Mouse (Mus musculus): ENCODE data around the gene Tulp3. TPM values are rescaled to one million over a fixed set of nuclear protein-coding genes. Genes with fewer than 3 reads are reported as not detected.
"Not testable (repeated sequence)": the region's sequence is repeated elsewhere in the genome, so short reads cannot be mapped to it uniquely, and the experiment has no call there.

Tulp3 gene
- total RNA-seq, 2 experiments from 2014 or later, result 17.6 to 18.4 TPM

- DNase-seq (ENCODE audit: low spot score in 2 of 2), result peak; percentile 72 to 83
- intact Hi-C loops (cut with DNase I), result loop anchor here (5.0 kb wide), 2 partner anchors 50 to 115 kb away; no protein-coding TSS in a partner anchor
Observed at GRCm38 (mm10) chr6:128362381-128363006, 6.8 kb upstream of the Tulp3 start, which contains the start of the genes Rhno1 and Foxm1. Gene Rhno1, minus strand, starts transcription at chr6:128362911. Gene Foxm1, plus strand, starts transcription at chr6:128362967.

- intact Hi-C loops (cut with DNase I), result loop anchor here (5.0 kb wide), 2 partner anchors 50 to 115 kb away; no protein-coding TSS in a partner anchor
- DNase-seq (ENCODE audit: low spot score in 2 of 2), result no peak
Observed at GRCm38 (mm10) chr6:128361901-128362300, 6.2 kb upstream of the Tulp3 start.

GRCm38 (mm10) chr6:128358999-128359398 is 3.3 kb upstream of the Tulp3 start:
- DNase-seq (ENCODE audit: low spot score in 2 of 2), result peak; percentile 68 to 79
- intact Hi-C loops (cut with DNase I), result loop anchor here (2.0 to 5.0 kb wide), 2 partner anchors 40 to 122 kb away; no protein-coding TSS in a partner anchor

GRCm38 (mm10) chr6:128355201-128355681 is 410 bp downstream of the Tulp3 start:
- intact Hi-C loops (cut with DNase I), result loop anchor here (5.0 kb wide), 1 partner anchor 118 kb away; no protein-coding TSS in a partner anchor
- DNase-seq (ENCODE audit: low spot score in 2 of 2), result peak; percentile 56 to 57

GRCm38 (mm10) chr6:128354140-128354539 is 1.5 kb downstream of the Tulp3 start:
- intact Hi-C loops (cut with DNase I), result no loop called here
- no peak for DNase-seq (ENCODE audit: low spot score in 2 of 2)

- intact Hi-C loops (cut with DNase I), result no loop called here
Observed at GRCm38 (mm10) chr6:128349711-128350110, 5.9 kb downstream of the Tulp3 start.

GRCm38 (mm10) chr6:128346782-128347181 is 8.9 kb downstream of the Tulp3 start:
- peak in 1 of 2 experiments; percentile 26 for DNase-seq (ENCODE audit: low spot score in 2 of 2)
- intact Hi-C loops (cut with DNase I), result no loop called here

More at GRCm38 (mm10) chr6:128349711-128350110, 5.9 kb downstream of the Tulp3 start:
- peak; percentile 33 to 62 for DNase-seq (ENCODE audit: low spot score in 2 of 2)

- no peak for DNase-seq (ENCODE audit: low spot score in 2 of 2)
- intact Hi-C loops (cut with DNase I), result no loop called here
Observed at GRCm38 (mm10) chr6:128345623-128346022, 10.0 kb downstream of the Tulp3 start.

- DNase-seq (ENCODE audit: low spot score in 2 of 2), result no peak
- intact Hi-C loops (cut with DNase I), result no loop called here
Observed at GRCm38 (mm10) chr6:128341956-128342723, 13.5 kb downstream of the Tulp3 start.

GRCm38 (mm10) chr6:128338876-128339275 is 16.8 kb downstream of the Tulp3 start:
- no peak for DNase-seq (ENCODE audit: low spot score in 2 of 2)
- intact Hi-C loops (cut with DNase I), result no loop called here

- intact Hi-C loops (cut with DNase I), result no loop called here
Observed at GRCm38 (mm10) chr6:128337467-128337866, 18.2 kb downstream of the Tulp3 start.

GRCm38 (mm10) chr6:128334397-128335124 is 21.1 kb downstream of the Tulp3 start:
- intact Hi-C loops (cut with DNase I), result no loop called here
- DNase-seq (ENCODE audit: low spot score in 2 of 2), result peak; percentile 81 to 82

More at GRCm38 (mm10) chr6:128337467-128337866, 18.2 kb downstream of the Tulp3 start:
- DNase-seq (ENCODE audit: low spot score in 2 of 2), result no peak

GRCm38 (mm10) chr6:128318317-128318716 is 37.3 kb downstream of the Tulp3 start:
- peak; percentile 76 to 81 for DNase-seq (ENCODE audit: low spot score in 2 of 2)
- intact Hi-C loops (cut with DNase I), result loop anchor here (2.0 kb wide), 2 partner anchors 40 to 92 kb away; no protein-coding TSS in a partner anchor

GRCm38 (mm10) chr6:128315597-128315996 is 40.1 kb downstream of the Tulp3 start:
- intact Hi-C loops (cut with DNase I), result no loop called here
- no peak for DNase-seq (ENCODE audit: low spot score in 2 of 2)

- no peak for DNase-seq (ENCODE audit: low spot score in 2 of 2)
- intact Hi-C loops (cut with DNase I), result no loop called here
Observed at GRCm38 (mm10) chr6:128314796-128315195, 40.9 kb downstream of the Tulp3 start.

GRCm38 (mm10) chr6:128308311-128308710 is 47.3 kb downstream of the Tulp3 start:
- peak; percentile 23 to 56 for DNase-seq (ENCODE audit: low spot score in 2 of 2)
- intact Hi-C loops (cut with DNase I), result loop anchor here (5.0 kb wide), 1 partner anchor 71 kb away; no protein-coding TSS in a partner anchor

GRCm38 (mm10) chr6:128304801-128305200 is 50.9 kb downstream of the Tulp3 start:
- DNase-seq (ENCODE audit: low spot score in 2 of 2), result no peak
- intact Hi-C loops (cut with DNase I), result loop anchor here (5.0 kb wide), 1 partner anchor 68 kb away; no protein-coding TSS in a partner anchor

GRCm38 (mm10) chr6:128302640-128303039 is 53.0 kb downstream of the Tulp3 start:
- DNase-seq (ENCODE audit: low spot score in 2 of 2); intact Hi-C loops (cut with DNase I): not testable (repeated sequence)

GRCm38 (mm10) chr6:128301891-128302290 is 53.8 kb downstream of the Tulp3 start:
- intact Hi-C loops (cut with DNase I), result no loop called here
- DNase-seq (ENCODE audit: low spot score in 2 of 2), result no peak

Measured in left cerebral cortex, postnatal 14 days (tissue).